Mouse (Mus musculus) right cerebral cortex, postnatal 10 days (tissue): Measurements from ENCODE around the gene Rpl12.

Experiments
- DNase-seq, 2 experiments: peaks; one replicate each; pipeline ENCODE4 v3.0.0; 2021; ENCODE audit warnings: low spot score in 2 of 2

The Rpl12 gene

DNA sequence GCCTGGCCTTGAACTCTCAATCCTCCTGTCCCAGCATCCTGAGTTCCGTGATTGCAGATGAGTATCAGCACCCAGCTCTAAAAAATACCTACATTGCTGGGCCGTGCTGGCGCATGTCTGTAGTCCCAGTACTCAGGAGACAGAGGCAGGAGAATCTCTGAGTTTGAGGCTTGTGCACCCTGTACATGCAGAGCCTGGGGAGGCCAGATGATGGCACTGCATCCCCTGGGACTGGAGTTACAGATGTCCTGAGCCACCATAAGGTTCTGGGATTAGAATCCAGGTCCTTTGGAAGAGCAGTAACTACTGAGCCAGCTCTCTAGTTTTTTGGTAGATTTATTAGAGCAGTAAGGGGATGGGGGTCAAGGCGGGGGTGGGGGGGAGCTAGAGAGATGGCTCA is 20.9 kb upstream of the Rpl12 start:
- no peak for DNase-seq

DNA sequence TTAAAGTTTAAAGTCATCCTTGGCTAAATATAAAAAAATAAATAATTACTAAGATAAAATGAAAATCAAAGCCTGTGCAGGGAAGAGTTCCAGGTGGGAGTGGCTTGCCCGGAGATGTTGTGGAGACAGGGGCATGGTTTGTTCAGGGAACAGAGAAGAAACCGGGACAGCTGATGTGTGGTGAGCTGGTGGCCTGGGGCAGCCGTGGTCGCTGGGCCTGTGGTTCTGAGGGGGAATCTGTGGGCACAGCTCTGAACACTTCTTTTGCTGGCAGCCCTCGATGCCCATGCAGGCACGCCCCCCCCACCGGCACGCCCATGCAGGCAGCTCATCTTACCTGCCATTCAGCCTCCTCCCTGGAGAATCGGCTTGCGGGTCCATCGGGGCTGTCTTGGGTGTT is 13.9 kb upstream of the Rpl12 start:
- no peak for DNase-seq

- no peak for DNase-seq
These were observed 6.8 kb upstream of the Rpl12 start for GRCm38 (mm10) chr2:32954581-32954980.

- no peak for DNase-seq
These were observed 4.0 kb upstream of the Rpl12 start for GRCm38 (mm10) chr2:32957344-32957743.

DNA sequence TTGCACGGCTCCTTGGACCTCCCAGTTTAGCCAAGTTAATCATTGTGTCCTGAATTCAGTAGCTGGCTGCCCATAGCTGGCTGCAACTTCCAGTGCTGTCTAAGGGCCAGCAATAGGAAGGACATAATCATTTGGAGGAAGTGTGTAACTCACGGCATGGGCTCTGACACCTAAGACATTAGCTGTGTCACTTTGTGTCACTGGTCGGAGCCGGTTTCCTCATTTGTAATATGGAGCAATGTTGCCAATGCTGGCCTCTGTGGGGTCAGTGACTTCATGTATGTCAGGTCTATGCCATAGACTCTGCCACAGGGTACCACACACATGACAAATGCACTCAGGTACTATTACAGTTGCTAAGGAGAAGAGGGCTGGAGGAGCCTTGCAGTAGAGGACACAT is 1.1 kb upstream of the Rpl12 start:
- no peak for DNase-seq

DNA sequence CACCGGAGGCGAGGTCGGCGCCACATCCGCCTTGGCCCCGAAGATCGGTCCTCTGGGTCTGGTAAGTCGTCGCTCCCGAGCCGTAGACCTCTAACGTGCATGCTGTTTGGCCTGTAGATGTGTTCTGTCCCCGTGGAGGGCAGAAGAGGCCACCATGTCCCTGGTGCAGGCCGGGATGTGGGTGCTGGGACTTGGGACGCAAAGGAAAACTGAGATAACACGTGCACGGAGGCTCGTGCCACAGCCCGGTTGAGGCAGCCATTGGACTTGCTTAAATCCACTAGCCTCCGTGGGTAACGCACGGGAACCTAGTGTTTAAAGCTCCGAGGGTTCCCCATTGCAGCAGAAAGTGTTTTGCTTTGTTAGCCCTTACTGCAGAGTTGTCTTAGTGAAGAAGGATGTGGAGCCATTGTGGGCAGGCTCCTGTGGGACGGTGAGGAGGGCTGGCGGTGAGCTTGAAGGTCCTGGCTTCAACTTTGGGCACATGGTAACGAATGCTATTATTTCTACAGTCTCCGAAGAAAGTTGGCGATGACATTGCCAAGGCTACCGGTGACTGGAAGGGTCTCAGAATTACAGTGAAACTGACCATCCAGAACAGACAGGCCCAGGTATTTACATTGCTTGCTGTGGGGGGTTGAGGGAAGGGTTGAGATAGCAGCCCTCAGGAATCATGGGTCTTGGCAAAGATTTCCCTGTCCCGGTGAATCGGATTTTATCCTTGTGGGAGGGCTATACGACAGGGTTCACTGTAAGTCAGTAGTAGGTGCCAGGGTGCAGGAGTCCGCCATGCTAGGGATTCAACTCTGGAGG is 909 bp downstream of the Rpl12 start:
- no peak for DNase-seq

DNA sequence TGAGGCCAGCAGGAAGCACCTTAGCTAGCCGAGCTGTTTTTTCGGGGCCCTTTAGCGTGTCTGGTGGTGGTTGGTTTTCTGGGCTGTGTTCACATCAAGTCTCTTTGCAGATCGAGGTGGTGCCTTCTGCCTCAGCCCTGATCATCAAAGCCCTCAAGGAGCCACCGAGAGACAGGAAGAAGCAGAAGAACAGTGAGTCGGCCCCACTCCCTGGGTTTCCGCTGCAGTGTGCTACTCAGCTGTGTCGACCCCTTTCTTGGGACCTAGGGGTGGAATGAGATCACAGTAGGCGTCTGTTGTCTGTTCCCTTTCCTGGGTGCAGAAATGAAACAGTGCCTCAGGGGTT is 1.5 kb downstream of the Rpl12 start:
- no peak for DNase-seq

DNA sequence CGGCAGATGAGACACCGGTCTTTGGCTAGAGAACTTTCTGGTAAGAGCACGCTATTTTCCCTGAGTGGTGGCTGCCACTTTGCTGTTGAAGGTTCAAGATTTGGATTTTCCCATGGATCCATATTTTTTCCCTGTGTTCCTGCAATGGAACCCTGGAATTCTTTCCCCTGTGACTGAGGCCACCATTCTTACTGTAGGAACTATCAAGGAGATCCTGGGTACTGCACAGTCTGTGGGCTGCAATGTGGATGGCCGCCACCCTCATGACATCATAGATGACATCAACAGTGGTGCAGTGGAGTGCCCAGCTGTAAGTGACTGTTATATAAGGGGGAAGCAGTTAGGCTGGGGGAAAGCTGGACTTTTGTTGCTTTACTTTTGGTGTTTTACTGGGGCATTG is 2.2 kb downstream of the Rpl12 start:
- no peak for DNase-seq

DNA sequence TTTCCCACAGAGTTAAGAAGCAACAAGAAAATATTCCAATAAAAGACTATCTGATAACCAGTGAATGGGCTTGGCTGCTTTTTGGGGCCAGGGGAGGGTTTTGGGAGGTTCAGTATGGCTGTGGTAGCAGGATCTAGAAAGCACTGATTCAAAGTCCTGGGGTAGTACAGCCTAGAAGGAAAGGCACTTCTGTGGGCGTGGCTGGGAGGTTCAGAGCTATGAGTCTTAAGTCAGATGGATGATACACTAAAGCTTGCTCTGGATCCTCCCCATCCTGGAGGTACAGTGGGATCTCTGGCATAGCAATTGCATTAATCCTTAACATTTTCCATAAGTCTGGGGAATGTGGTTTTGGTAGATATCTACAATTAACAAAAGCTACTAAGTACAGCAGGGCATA is 2.6 kb downstream of the Rpl12 start:
- peak in 1 of 2 experiments; percentile 24 for DNase-seq

DNA sequence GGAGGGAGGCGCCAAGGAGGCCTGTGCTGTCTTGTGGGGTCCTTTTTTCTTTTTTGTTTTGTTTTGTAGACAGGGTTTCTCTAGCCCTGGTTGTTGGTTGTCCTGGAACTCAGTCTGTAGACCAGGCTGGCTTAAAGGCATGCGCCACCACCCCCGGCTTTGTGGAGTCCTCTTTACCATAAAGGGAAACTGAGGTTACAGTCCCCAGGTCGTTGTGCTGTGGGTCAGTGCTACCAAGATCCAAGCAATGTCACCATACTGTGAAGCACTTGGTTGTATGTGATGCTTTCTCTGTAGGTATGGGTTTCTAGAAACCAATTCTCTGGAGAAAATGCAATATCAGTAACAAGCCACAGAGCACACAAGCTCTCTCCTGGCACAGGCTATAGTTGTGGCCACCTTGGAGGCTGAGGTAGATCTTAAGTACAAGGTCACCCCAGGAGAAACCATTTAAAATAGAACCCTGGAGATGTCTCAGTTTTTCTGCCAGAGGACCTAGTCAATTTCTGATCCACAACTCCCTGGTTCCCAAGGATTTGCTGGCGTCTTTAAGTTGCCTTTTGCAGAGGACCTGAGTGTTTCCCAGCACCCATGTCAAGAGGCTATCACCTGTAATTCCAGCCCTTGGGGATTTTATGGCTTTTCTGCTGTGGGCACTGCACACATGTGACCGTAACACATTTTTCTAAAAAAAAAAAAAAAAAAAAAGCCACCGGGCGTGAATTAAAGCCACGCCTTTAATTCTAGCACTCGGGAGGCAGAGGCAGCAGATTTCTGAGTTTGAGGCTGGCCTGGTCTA is 3.5 kb downstream of the Rpl12 start:
- no peak for DNase-seq

DNA sequence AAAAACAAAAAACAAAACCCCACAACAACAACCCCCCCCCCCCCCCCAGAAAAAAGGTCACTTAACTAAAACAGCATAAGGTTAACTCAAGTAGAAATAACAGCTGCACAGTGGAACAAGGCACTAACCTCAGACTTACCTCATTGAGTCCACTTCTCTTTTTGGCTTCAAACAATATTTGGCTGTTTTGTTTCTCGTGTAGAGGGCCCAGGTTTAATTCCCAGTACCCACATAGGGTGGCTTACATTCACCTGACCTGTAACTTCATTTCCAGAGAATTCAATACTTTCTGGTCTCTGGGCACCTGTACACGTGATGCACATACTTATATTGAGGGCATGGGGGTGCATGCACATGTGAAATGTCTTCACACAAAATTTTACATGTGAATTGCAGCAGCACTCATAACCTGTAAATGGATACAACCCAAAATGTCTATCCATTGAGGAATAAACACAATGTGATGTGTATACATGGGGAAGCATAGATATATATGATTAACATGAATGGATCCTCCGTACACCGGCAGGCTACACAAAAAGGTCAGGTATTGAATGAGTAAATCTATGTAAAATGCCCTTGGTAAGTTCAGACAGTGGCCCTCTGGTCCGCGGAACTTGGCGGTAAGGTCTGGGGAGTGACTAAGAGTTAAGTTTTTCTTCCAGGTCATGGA is 4.3 kb downstream of the Rpl12 start:
- DNase-seq, result peak in 1 of 2 experiments; percentile 31

DNA sequence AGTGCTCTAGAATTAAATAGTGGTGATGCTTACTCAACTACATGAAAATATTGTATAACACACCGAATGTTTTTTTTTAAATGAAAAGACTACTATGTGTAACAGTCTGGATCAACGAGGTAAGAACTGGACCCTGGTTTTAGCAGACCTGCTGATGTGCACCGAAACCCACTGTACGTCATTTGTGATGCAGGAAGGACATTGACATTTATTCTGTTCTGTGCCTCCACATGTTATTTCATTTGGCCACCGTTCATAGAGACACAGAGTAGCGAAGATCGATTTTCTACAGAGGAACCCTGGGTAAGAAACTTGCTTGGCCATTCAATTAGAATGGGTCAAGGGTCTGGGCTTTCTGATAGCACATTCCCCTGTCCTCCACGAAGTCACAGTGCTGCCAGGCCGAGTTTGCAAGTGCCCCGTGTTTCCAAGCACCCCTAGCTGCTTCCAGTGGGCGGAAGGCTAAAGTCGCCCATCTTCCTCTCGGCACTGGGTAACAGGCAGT is 4.9 kb downstream of the Rpl12 start:
- DNase-seq, result no peak

DNA sequence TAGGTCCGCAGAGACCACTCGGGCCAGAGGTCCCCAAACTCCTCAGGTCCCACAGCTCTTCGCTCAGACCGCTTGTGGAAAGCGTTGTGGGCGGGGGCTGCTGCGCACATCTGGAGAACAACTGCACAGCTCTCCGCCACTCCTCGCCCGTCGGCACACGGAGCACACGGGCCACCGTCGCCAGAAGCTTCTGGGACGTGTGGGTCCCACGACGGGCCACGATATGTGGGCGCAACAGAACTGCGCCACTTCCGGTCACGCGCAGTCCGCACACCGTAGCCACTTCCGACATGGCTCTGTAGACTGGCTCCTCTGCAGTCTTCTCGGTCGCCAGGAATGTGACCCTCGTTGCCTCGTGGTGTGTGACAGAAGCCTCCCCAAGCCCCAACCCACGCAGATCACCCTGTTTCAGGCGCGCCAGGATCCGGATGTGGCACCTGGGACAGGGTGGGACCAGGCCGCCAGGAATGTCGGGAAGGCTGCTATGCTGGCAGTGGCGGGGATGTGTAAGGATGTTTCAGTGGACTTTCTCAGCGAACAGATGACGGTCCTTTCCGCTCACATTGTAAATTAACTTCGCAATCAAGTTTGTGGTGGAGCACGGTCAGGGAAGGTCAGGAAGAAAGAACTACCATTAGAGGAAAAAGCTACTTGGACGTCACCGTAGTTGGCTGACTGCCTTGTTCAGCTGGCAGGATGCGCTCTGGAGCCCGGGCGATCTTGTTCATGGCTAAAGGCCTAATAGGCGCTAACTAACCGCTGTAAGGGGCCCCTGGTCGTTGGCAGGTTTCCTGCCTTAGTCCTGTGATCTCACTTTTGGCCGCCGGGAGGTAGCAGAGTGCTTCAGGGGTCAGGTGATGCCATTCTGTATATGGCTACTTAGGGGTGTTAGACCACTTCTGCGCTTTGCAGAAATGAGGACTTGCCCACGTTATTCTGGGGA is 5.6 kb downstream of the Rpl12 start:
- DNase-seq, result peak; percentile 91 to 94

GRCm38 (mm10) chr2:32968024-32968614 is 6.8 kb downstream of the Rpl12 start:
- DNase-seq, result no peak

GRCm38 (mm10) chr2:32969326-32969725 is 8.0 kb downstream of the Rpl12 start:
- no peak for DNase-seq

GRCm38 (mm10) chr2:32971235-32971634 is 9.9 kb downstream of the Rpl12 start:
- DNase-seq, result peak in 1 of 2 experiments; percentile 65

DNA sequence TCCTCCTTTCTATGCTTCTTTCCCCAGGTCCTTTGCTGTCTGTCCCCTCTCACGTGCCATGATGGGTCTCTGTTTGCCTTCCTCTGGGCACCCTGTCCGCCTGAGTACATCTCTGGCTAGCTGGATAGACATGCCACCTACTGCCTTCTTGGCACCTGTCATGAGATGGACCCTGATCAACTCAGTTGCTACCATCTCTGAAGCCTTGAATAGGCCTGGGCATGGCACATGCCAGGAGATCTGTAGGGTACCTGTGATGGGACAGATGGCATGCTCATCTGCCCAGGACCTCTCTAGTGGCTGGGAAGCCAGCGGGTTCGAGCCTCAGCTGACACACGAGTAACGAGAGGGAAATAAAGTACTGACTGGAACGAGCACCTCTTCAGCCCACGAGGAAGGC is 12.9 kb downstream of the Rpl12 start:
- peak in 1 of 2 experiments; percentile 32 for DNase-seq

DNA sequence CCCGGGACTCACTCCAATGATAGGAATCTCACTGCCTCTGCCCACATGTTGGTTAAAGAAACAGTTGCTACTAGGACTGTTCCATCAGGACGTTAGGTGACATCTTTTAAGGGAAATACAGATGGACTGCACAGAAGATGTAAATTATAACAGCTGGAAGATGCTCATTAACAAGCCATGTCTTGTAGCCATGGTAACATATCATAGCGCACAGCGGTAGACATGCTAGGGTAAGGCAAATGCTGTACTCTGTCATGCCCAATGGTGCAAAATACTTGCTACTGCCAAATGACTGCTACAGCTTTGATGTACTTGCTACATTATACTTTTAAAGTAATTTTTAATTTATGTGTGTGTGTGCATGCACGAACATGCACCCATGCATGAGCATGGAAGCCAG is 15.8 kb downstream of the Rpl12 start:
- DNase-seq, result no peak

- DNase-seq, result no peak
These were observed 17.3 kb downstream of the Rpl12 start for GRCm38 (mm10) chr2:32978675-32979074.

GRCm38 (mm10) chr2:32979675-32980074 is 18.3 kb downstream of the Rpl12 start:
- DNase-seq, result peak in 1 of 2 experiments; percentile 39

- peak in 1 of 2 experiments; percentile 65 for DNase-seq
These were observed 19.9 kb downstream of the Rpl12 start for GRCm38 (mm10) chr2:32981281-32981680.
